In genomic region chr7:126701070-126701469, GRCm38 (mm10) we compare ENCODE assay signal across 8 mouse cellular contexts. TPM values are rescaled to one million over a fixed set of nuclear protein-coding genes. Genes with fewer than 3 reads are reported as not detected.
DNase-seq lines count a peak whose midpoint lies in the region; ATAC-seq and TF ChIP-seq lines count a peak whose summit lies in the region.

No protein-coding gene starts in this region.

- no peaks in the 10 kb centered on the region for H3K9me3 ChIP-seq in forebrain, embryonic 12.5 days
- no peaks in the 10 kb centered on the region for H3K9me3 ChIP-seq in heart, postnatal 0 days (replicated peaks; ENCODE audit: control insufficient read depth, low read length)
- no peaks in the 10 kb centered on the region for H3K9me3 ChIP-seq in liver, embryonic 16.5 days (replicated peaks; ENCODE audit: control insufficient read depth, low read length)
- no peaks in the 10 kb centered on the region for H3K9me3 ChIP-seq in neural tube, embryonic 12.5 days
- no peaks in the 10 kb centered on the region for H3K9me3 ChIP-seq in stomach, postnatal 0 days (ENCODE audit: control insufficient read depth, low read length)

- WGBS in forebrain, embryonic 12.5 days = under 1% methylated on average over 11 of the region's 11 CpGs
- WGBS in heart, postnatal 0 days = 0% methylated on average over 11 of the region's 11 CpGs
- under 1% methylated on average over 11 of the region's 11 CpGs for WGBS in liver, embryonic 16.5 days (ENCODE audit: insufficient replicate concordance)
- WGBS in neural tube, embryonic 12.5 days = 1% methylated on average over 11 of the region's 11 CpGs
- WGBS in stomach, postnatal 0 days = under 1% methylated on average over 11 of the region's 11 CpGs

- peaks cover 21% of the 10 kb centered on the region for H3K36me3 ChIP-seq in forebrain, embryonic 12.5 days (replicated peaks)
- no peaks in the 10 kb centered on the region for H3K36me3 ChIP-seq in heart, postnatal 0 days (replicated peaks; ENCODE audit: control insufficient read depth, insufficient read depth, low read length)
- no peaks in the 10 kb centered on the region for H3K36me3 ChIP-seq in liver, embryonic 16.5 days (ENCODE audit: control insufficient read depth, insufficient read depth)
- H3K36me3 ChIP-seq in neural tube, embryonic 12.5 days = peaks cover 21% of the 10 kb centered on the region
- no peaks in the 10 kb centered on the region for H3K36me3 ChIP-seq in stomach, postnatal 0 days (ENCODE audit: control insufficient read depth, insufficient read depth, low read length)

- TF ChIP-seq CTCF in heart, postnatal 0 days (IDR thresholded peaks at IDR 0.05; ENCODE audit: low read depth) = peak; percentile 81
- TF ChIP-seq CTCF in stomach, postnatal 0 days (IDR thresholded peaks at IDR 0.05; ENCODE audit: low read depth) = peak; percentile 91

- peak overlapping the region; percentile 36 for H3K4me2 ChIP-seq in forebrain, embryonic 12.5 days
- H3K4me2 ChIP-seq in heart, postnatal 0 days (ENCODE audit: low read depth, low read length) = peak overlapping the region; percentile 42
- H3K4me2 ChIP-seq in liver, embryonic 16.5 days (ENCODE audit: low read depth, low read length) = peak overlapping the region; percentile 29
- H3K4me2 ChIP-seq in neural tube, embryonic 12.5 days (replicated peaks) = peak overlapping the region; percentile 94
- H3K4me2 ChIP-seq in stomach, postnatal 0 days (replicated peaks; ENCODE audit: low read depth) = no peak overlapping the region

- peaks cover 24% of the 10 kb centered on the region; the same call in 1 of the 2 replicates for H3K27me3 ChIP-seq in forebrain, embryonic 12.5 days
- H3K27me3 ChIP-seq in heart, postnatal 0 days (ENCODE audit: control insufficient read depth, insufficient read depth, low read length) = peaks cover 38% of the 10 kb centered on the region
- H3K27me3 ChIP-seq in liver, embryonic 16.5 days (ENCODE audit: control insufficient read depth, insufficient read depth, low read depth, low read length) = peaks cover 17% of the 10 kb centered on the region
- H3K27me3 ChIP-seq in neural tube, embryonic 12.5 days (replicated peaks) = peaks cover 28% of the 10 kb centered on the region; the same call in 1 of the 2 replicates
- no peaks in the 10 kb centered on the region for H3K27me3 ChIP-seq in stomach, postnatal 0 days (ENCODE audit: control insufficient read depth, insufficient read depth, low read length)

- no peak for TF ChIP-seq EP300 in heart, postnatal 0 days (IDR thresholded peaks at IDR 0.05; ENCODE audit: low read depth)
- TF ChIP-seq EP300 in stomach, postnatal 0 days (optimal IDR thresholded peaks at IDR 0.05) = no peak

- 0 out of 2 replicates have a peak overlapping the region, but pooled peaks have one; percentile 5 for H3K9ac ChIP-seq in forebrain, embryonic 12.5 days
- H3K9ac ChIP-seq in heart, postnatal 0 days (replicated peaks; ENCODE audit: low read depth, low read length) = no peak overlapping the region
- 0 out of 2 replicates have a peak overlapping the region, but pooled peaks have one; percentile 25 for H3K9ac ChIP-seq in liver, embryonic 16.5 days (ENCODE audit: low read depth, low read length)
- H3K9ac ChIP-seq in neural tube, embryonic 12.5 days = 0 out of 2 replicates have a peak overlapping the region, but pooled peaks have one; percentile 3
- H3K9ac ChIP-seq in stomach, postnatal 0 days (ENCODE audit: low read length) = peak overlapping the region; percentile 8; the same call in 1 of the 2 replicates

- peak; percentile 45 for ATAC-seq in forebrain, embryonic 12.5 days (ENCODE audit: low FRiP score)
- ATAC-seq in heart, postnatal 0 days (ENCODE audit: insufficient read depth, low read depth) = peak; percentile 64
- ATAC-seq in liver, embryonic 16.5 days (ENCODE audit: low read depth) = peak; percentile 47
- ATAC-seq in neural tube, embryonic 12.5 days (ENCODE audit: low FRiP score, low read depth) = peak; percentile 46
- peak; percentile 69 for ATAC-seq in stomach, postnatal 0 days (ENCODE audit: low FRiP score, low TSS enrichment)

- H3K4me1 ChIP-seq in forebrain, embryonic 12.5 days = peaks cover 53% of the 10 kb centered on the region
- peaks cover 17% of the 10 kb centered on the region; the same call in 1 of the 2 replicates for H3K4me1 ChIP-seq in heart, postnatal 0 days (ENCODE audit: control insufficient read depth, insufficient read depth)
- peaks cover 21% of the 10 kb centered on the region for H3K4me1 ChIP-seq in liver, embryonic 16.5 days (ENCODE audit: control insufficient read depth, low read depth, low read length)
- peaks cover 44% of the 10 kb centered on the region for H3K4me1 ChIP-seq in neural tube, embryonic 12.5 days
- H3K4me1 ChIP-seq in stomach, postnatal 0 days (replicated peaks; ENCODE audit: control insufficient read depth, insufficient read depth) = no peaks in the 10 kb centered on the region; the same call in 1 of the 2 replicates

- DNase-seq in CD8-positive naive resting alpha-beta T cell, adult 2 months (ENCODE audit: low read depth in 2 of 2, low spot score in 2 of 2) = peak; percentile 90 to 97
- DNase-seq in c-Kit-positive CD71-negative TER-119-negative erythroid progenitor cells, embryonic 14.5 days (ENCODE audit: low read depth) = peak; percentile 93
- DNase-seq in heart, postnatal 0 days (ENCODE audit: low spot score) = peak; percentile 83
- peak; percentile 88 to 98 for DNase-seq in kidney, postnatal 36 days
- DNase-seq in stomach, postnatal 0 days (ENCODE audit: low spot score) = peak; percentile 91

- H3K27ac ChIP-seq in forebrain, embryonic 12.5 days = no peak overlapping the region
- H3K27ac ChIP-seq in heart, postnatal 0 days (ENCODE audit: low read depth) = no peak overlapping the region
- 0 out of 2 replicates have a peak overlapping the region, but pooled peaks have one; percentile 12 for H3K27ac ChIP-seq in liver, embryonic 16.5 days (ENCODE audit: low read length)
- no peak overlapping the region for H3K27ac ChIP-seq in neural tube, embryonic 12.5 days
- H3K27ac ChIP-seq in stomach, postnatal 0 days (replicated peaks) = no peak overlapping the region

- H3K4me3 ChIP-seq in forebrain, embryonic 12.5 days (replicated peaks) = no peak overlapping the region
- H3K4me3 ChIP-seq in heart, postnatal 0 days (ENCODE audit: low read depth, low read length) = no peak overlapping the region
- H3K4me3 ChIP-seq in liver, embryonic 16.5 days (ENCODE audit: low read depth, low read length) = peak overlapping the region; percentile 36
- no peak overlapping the region for H3K4me3 ChIP-seq in neural tube, embryonic 12.5 days
- no peak overlapping the region for H3K4me3 ChIP-seq in stomach, postnatal 0 days (ENCODE audit: low read depth, low read length)

RNA-seq across cellular contexts. Expression of gene Slx1b, which starts 5.5 kb away (rescaled TPM):
- polyA plus RNA-seq in forebrain, embryonic 12.5 days (2016; fragmentation: Nextera tagmentation; extraction: Ambion mirVana) = 14.7 and 14.9 TPM in 2 replicates
- total RNA-seq in heart, postnatal 0 days (2014; rRNA removed; ENCODE audit: low replicate concordance) = 6.2 and 12.6 TPM in 2 replicates
- 4.9 and 6.3 TPM in 2 replicates for polyA plus RNA-seq in heart, postnatal 0 days (2015; fragmentation: Nextera tagmentation; extraction: Ambion mirVana)
- 2.4 and 2.8 TPM in 2 replicates for polyA plus RNA-seq in liver, embryonic 16.5 days (2015; fragmentation: Nextera tagmentation; extraction: Ambion mirVana)
- polyA plus RNA-seq in neural tube, embryonic 12.5 days (2016; fragmentation: Nextera tagmentation; extraction: Ambion mirVana) = 17.9 and 19.0 TPM in 2 replicates
- polyA plus RNA-seq in stomach, postnatal 0 days (2015; fragmentation: Nextera tagmentation; extraction: Ambion mirVana) = 6.1 and 6.2 TPM in 2 replicates

RNA-seq across cellular contexts. Expression of gene Bola2, which starts 5.9 kb away (rescaled TPM):
- polyA plus RNA-seq in forebrain, embryonic 12.5 days (2016; fragmentation: Nextera tagmentation; extraction: Ambion mirVana) = 146 and 157 TPM in 2 replicates
- 29.3 and 36.5 TPM in 2 replicates for total RNA-seq in heart, postnatal 0 days (2014; rRNA removed; ENCODE audit: low replicate concordance)
- 89.0 and 93.7 TPM in 2 replicates for polyA plus RNA-seq in heart, postnatal 0 days (2015; fragmentation: Nextera tagmentation; extraction: Ambion mirVana)
- 72.6 and 78.4 TPM in 2 replicates for polyA plus RNA-seq in liver, embryonic 16.5 days (2015; fragmentation: Nextera tagmentation; extraction: Ambion mirVana)
- polyA plus RNA-seq in neural tube, embryonic 12.5 days (2016; fragmentation: Nextera tagmentation; extraction: Ambion mirVana) = 160 and 164 TPM in 2 replicates
- polyA plus RNA-seq in stomach, postnatal 0 days (2015; fragmentation: Nextera tagmentation; extraction: Ambion mirVana) = 92.3 and 93.4 TPM in 2 replicates

RNA-seq across cellular contexts. Expression of gene Coro1a, which starts 6.5 kb away (rescaled TPM):
- polyA plus RNA-seq in forebrain, embryonic 12.5 days (2016; fragmentation: Nextera tagmentation; extraction: Ambion mirVana) = 49.1 and 51.0 TPM in 2 replicates
- 14.8 and 25.3 TPM in 2 replicates for total RNA-seq in heart, postnatal 0 days (2014; rRNA removed; ENCODE audit: low replicate concordance)
- 8.4 and 8.5 TPM in 2 replicates for polyA plus RNA-seq in heart, postnatal 0 days (2015; fragmentation: Nextera tagmentation; extraction: Ambion mirVana)
- polyA plus RNA-seq in liver, embryonic 16.5 days (2015; fragmentation: Nextera tagmentation; extraction: Ambion mirVana) = 98.9 and 105 TPM in 2 replicates
- polyA plus RNA-seq in neural tube, embryonic 12.5 days (2016; fragmentation: Nextera tagmentation; extraction: Ambion mirVana) = 70.5 and 71.5 TPM in 2 replicates
- 15.7 and 16.9 TPM in 2 replicates for polyA plus RNA-seq in stomach, postnatal 0 days (2015; fragmentation: Nextera tagmentation; extraction: Ambion mirVana)

RNA-seq across cellular contexts. Expression of gene Sult1a1, which starts 24.8 kb away (rescaled TPM):
- polyA plus RNA-seq in forebrain, embryonic 12.5 days (2016; fragmentation: Nextera tagmentation; extraction: Ambion mirVana) = 0.42 and 0.54 TPM in 2 replicates
- total RNA-seq in heart, postnatal 0 days (2014; rRNA removed; ENCODE audit: low replicate concordance) = 64.2 and 78.2 TPM in 2 replicates
- 24.8 and 30.4 TPM in 2 replicates for polyA plus RNA-seq in heart, postnatal 0 days (2015; fragmentation: Nextera tagmentation; extraction: Ambion mirVana)
- polyA plus RNA-seq in liver, embryonic 16.5 days (2015; fragmentation: Nextera tagmentation; extraction: Ambion mirVana) = 69.5 and 88.7 TPM in 2 replicates
- polyA plus RNA-seq in neural tube, embryonic 12.5 days (2016; fragmentation: Nextera tagmentation; extraction: Ambion mirVana) = 0.54 and 0.79 TPM in 2 replicates
- 10.9 and 12.4 TPM in 2 replicates for polyA plus RNA-seq in stomach, postnatal 0 days (2015; fragmentation: Nextera tagmentation; extraction: Ambion mirVana)

RNA-seq across cellular contexts. Expression of gene Sgf29, which starts 52.0 kb away (rescaled TPM):
- polyA plus RNA-seq in forebrain, embryonic 12.5 days (2016; fragmentation: Nextera tagmentation; extraction: Ambion mirVana) = 39.4 and 51.2 TPM in 2 replicates
- total RNA-seq in heart, postnatal 0 days (2014; rRNA removed; ENCODE audit: low replicate concordance) = 15.9 and 20.7 TPM in 2 replicates
- 21.9 and 25.3 TPM in 2 replicates for polyA plus RNA-seq in heart, postnatal 0 days (2015; fragmentation: Nextera tagmentation; extraction: Ambion mirVana)
- polyA plus RNA-seq in liver, embryonic 16.5 days (2015; fragmentation: Nextera tagmentation; extraction: Ambion mirVana) = 20.8 and 28.6 TPM in 2 replicates
- polyA plus RNA-seq in neural tube, embryonic 12.5 days (2016; fragmentation: Nextera tagmentation; extraction: Ambion mirVana) = 40.0 and 53.2 TPM in 2 replicates
- polyA plus RNA-seq in stomach, postnatal 0 days (2015; fragmentation: Nextera tagmentation; extraction: Ambion mirVana) = 28.6 and 28.9 TPM in 2 replicates
